Mouse (Mus musculus): Measurements from ENCODE around the gene Stx1b.
"Not testable (repeated sequence)": the region's sequence is repeated elsewhere in the genome, so short reads cannot be mapped to it uniquely, and the experiment has no call there.

Gene Stx1b

GRCm38 (mm10) chr7:127775837-127776236 lies 48.5 kb downstream of the Stx1b start:
- DNase-seq, result not testable (repeated sequence)

- peak; percentile 81 for DNase-seq
Measured at GRCm38 (mm10) chr7:127773664-127774384, 50.5 kb downstream of the Stx1b start.

DNA sequence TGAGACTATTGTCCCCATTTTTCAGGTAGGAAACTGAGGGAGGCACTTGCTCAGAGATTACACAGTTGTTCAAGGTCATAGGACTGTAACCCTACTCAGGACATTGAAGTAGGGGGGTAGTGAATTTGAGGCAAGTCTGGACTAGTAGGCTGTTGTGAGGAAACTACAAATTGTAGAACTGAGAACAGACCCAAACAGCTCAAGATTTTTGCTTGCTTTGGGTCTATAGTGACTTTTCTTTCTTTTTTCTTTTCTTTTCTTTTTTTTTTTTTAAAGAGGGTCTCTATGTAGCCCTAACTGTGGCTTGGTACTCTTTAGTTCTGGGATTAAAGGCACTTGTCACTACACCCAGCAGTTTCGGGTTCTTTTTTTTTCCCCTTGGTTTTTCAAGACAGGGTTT lies 51.8 kb downstream of the Stx1b start:
- DNase-seq, result no peak

DNA sequence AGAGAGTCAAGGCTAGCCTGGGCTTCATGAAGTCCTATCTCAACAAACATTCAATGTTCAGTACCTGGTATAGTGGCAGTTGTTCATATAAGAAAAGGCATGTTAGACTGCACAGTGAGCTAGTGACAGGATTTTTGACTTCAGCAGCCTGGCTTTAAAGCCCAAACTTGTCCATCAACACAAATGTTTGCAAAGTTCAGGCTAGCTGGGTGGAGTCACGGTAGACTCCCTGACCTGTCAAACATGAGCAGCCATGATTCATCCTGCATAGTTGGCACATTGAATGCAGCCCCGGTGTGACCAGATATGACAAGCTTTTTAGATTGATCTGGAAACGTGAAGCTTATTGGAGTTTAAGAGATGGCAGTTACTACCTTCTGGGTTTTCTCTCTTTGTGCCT lies 52.3 kb downstream of the Stx1b start:
- DNase-seq, result no peak

- DNase-seq, result no peak
Measured at GRCm38 (mm10) chr7:127771262-127771661, 53.1 kb downstream of the Stx1b start.

- DNase-seq, result no peak
Measured at GRCm38 (mm10) chr7:127770039-127770905, 54.1 kb downstream of the Stx1b start.

- DNase-seq, result peak; percentile 93
Measured at GRCm38 (mm10) chr7:127769651-127770038, 54.7 kb downstream of the Stx1b start, which contains the start of gene Orai3. Gene Orai3, plus strand, starts transcription at chr7:127769815.

- peak; percentile 99 for DNase-seq
Measured at GRCm38 (mm10) chr7:127768997-127769593, 55.3 kb downstream of the Stx1b start.

GRCm38 (mm10) chr7:127768346-127768996 lies 55.9 kb downstream of the Stx1b start:
- DNase-seq, result no peak

DNA sequence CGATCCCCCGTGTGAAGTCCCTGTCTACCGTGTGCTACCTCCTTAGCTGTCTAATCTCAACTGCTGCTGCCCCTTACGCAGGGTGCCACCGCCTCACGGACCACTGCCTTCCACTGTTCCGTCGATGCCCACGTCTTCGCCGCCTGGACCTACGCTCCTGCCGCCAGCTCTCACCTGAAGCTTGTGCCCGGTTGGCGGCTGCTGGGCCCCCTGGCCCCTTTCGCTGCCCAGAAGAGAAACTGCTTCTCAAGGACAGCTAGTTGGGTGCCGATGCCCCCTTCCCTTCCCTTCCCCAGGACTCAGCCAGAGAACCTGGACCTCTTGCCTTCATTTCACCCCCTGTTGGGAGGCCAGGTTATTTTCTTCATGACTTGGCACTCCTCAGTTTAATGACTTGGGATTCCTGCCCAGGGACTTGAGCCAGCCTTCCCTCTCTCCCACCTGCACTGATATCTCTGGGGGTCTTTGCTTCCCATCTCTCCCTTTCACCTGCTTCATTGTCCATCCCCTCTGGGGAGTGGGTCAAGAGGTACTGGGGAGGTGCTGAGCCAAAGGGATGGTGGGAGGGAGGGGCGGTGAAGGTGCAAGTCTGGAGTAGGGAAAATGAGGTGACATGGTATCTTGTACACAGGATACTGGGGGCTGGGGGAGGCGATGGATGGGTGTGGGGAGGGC lies 56.5 kb downstream of the Stx1b start:
- DNase-seq, result no peak

DNA sequence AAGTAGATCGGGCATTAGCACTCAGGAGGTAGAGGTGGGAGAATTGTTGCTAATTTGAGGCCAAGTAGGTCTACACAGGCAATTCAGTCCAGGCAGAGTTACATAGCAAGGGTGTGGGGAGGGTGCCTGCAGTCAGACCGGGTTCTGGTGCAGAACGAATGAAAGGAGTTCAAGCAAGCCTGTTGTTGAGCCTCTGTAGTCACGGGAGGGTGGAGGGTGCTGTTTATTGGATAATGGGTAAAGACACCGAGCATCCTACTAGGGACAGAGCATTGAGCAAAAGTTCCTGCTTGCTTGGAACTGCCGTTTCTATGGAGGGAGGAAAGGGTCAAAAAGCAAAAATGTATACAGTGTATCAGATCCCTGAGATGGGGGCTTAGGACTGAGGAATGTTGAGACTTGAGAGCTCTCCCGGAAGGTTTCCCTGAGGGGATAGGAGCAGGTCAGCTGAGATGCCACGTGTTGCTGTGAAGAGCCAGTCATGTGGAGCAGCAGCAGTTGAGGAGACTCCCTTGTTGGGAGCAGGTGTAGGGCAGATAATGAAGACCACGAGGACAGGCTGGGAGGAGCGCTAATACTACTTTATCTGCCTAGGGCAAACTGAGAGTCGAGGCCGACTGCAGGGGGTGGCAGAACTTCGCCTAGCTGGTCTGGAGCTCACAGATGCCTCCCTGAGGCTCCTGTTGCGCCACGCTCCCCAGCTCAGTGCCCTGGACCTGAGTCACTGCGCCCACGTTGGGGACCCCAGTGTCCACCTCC lies 57.3 kb downstream of the Stx1b start:
- DNase-seq, result no peak

- no peak for DNase-seq
Measured at GRCm38 (mm10) chr7:127765756-127766155, 58.6 kb downstream of the Stx1b start.

GRCm38 (mm10) chr7:127763642-127764041 lies 60.7 kb downstream of the Stx1b start:
- DNase-seq, result no peak

GRCm38 (mm10) chr7:127761026-127761425 lies 63.3 kb downstream of the Stx1b start:
- DNase-seq, result peak; percentile 79

DNA sequence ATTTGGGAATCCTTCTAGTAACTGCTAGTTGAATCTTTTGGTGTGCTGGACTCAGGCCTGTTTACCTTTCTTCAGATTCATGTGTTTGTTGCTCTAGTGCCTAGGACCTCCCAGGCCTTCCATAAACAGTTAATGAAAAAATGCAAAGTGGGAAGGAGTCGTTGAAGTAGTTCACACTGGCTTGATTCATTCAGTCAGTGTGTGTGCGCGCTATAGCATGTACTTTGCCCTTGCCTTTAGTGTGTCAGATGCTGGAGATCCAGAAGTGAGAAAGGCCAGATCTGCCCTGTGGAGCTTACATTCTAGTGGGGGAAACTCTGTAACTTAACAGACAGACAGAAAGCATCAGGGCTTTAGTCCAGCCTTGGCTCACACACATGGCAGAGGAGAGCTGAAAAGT lies 63.9 kb downstream of the Stx1b start:
- DNase-seq, result no peak

GRCm38 (mm10) chr7:127759716-127760115 lies 64.6 kb downstream of the Stx1b start:
- no peak for DNase-seq

Data from kidney, adult 9 months (tissue).